Mouse (Mus musculus) heart, adult 2 months (tissue): Measurements from ENCODE around the gene Lalba.

Experiments used
- CTCF ChIP-seq: fragments of 200-600 bp; IDR thresholded peaks from 2 replicates; pipeline ENCODE4 v1.8.1; 2022; ENCODE audit warnings: antibody characterized with exemption, mild to moderate bottlenecking, moderate library complexity
- EP300 ChIP-seq: fragments of 200-500 bp; IDR thresholded peaks from 2 replicates; pipeline ENCODE4 v1.6.1; 2011; ENCODE audit warnings: low read depth, low read length, control low read depth; ENCODE audit not compliant: insufficient read depth
- POLR2A ChIP-seq: fragments of 200-500 bp; IDR thresholded peaks from 2 replicates; pipeline ENCODE4 v1.6.1; 2011; ENCODE audit warnings: mild to moderate bottlenecking, low read depth, low read length, control low read depth; ENCODE audit not compliant: insufficient read depth

DNA sequence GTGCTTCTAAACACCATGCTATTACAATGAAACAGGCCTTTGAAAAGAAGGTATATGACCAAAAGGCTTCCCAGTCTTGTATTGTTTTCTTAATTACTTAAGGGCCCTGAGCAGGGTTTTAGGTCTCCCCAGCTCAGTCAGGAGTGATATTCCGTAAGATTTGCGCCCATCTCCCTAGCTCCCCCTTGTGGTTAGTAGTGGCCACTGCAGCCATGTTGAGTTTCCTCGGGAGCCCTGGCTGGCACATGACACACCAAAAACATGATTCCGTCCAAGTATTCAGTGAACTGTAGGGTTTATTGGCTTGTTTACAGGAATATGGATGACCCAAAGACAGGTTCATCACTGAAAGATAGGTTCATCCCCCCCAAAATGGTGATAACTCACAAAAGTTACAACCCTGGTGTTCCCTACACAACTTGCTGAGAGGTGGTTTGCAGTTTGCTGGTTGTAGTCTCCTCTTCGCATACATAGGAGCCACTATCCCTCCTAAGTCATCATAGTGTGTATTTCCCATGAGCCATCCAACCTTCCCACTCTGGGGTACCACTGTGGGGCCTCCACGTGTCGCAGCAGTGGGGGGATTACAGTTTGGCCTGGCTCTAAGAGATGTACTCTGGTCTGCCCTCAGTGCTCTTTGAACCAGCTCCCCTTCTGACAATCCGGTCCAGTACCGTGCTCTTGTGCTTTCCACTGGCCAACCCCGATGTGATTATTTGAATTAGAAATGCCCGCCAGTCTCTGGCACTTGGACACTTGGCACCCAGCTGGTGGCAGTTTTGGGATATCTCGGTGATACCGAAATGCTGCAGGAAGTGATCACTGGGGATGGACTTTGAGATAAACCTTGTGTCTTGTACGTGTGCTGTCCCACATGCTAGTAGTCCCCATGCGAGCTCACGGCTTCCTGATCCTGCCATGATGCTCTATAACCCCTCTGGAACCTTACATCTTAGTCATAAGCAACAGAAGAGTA is 35.1 kb upstream of the Lalba start:
- TF ChIP-seq CTCF, result no peak; the same call in 1 of the 2 replicates
- no peak for TF ChIP-seq POLR2A
- TF ChIP-seq EP300, result 0 out of 2 replicates have a peak, but pooled peaks have one; percentile 72
